Mouse (Mus musculus): ENCODE results near the gene Psg16. TPM values are rescaled to one million over a fixed set of nuclear protein-coding genes. Genes with fewer than 3 reads are reported as not detected.

The Psg16 gene
- total RNA-seq, 1 experiment from 2014 or later = 0.24 TPM

DNA sequence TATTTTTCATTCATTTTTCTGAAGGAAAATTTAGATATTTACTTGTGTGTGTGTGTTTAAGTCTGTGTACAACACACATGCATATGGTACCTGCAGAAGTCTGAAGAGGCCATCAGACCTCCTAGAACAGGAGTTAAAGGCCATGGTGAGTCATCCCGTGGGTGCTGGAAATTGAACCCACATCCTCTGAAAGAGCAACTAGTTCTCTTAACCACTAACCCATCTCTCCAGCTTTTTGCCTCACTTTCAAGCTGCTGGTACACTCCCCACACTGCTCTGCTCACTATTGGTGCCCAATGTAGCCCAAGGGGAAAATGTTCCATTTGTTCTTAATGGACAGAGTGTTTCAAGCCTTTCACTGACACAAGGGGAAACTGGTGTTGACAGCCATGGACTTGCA lies 61.5 kb downstream of the Psg16 start:
- DNase-seq = no peak

DNA sequence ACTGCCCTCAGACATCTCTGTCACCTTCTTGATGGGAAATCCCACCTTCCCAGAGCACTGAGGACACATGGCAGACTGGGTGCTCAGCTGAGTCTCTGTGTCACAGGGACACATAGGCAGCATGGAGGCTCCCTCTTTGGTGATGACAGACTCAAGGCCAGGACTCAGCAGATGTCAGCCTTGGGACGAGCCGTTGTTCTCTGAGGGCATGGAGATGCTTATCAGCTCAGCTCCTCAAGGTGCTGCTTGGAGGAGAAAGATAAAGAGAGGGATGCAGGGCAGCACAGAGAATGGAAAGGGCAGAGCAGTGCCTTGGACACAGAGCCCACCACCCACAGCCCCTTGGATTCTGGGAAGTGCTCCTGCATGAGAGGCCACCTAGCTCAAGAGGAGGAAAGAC lies 76.1 kb downstream of the Psg16 start, which contains the start of gene Ceacam3:
Ceacam3 (plus strand) TSS at position 352 of the 400 bp plus-strand sequence.
- DNase-seq = no peak

DNA sequence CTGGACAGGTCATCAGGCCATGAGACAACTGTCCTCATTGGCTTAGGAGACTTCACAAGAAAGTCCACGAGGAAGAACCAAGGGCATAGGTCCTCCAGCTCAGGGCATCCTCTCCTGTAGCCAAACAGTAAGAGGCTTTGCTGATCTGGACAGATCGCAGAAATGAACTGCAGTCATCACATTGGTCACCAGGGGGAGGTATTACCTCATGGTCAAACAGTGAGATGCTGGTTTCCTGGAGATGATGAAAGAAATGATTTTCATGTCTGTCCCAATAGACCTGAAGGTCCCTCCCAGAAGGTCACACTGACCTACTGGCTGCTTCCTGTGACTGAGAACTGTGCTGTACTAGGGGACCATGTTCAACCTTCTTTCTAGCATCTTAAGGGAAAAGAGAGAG lies 81.8 kb downstream of the Psg16 start:
- DNase-seq = peak; percentile 31

DNA sequence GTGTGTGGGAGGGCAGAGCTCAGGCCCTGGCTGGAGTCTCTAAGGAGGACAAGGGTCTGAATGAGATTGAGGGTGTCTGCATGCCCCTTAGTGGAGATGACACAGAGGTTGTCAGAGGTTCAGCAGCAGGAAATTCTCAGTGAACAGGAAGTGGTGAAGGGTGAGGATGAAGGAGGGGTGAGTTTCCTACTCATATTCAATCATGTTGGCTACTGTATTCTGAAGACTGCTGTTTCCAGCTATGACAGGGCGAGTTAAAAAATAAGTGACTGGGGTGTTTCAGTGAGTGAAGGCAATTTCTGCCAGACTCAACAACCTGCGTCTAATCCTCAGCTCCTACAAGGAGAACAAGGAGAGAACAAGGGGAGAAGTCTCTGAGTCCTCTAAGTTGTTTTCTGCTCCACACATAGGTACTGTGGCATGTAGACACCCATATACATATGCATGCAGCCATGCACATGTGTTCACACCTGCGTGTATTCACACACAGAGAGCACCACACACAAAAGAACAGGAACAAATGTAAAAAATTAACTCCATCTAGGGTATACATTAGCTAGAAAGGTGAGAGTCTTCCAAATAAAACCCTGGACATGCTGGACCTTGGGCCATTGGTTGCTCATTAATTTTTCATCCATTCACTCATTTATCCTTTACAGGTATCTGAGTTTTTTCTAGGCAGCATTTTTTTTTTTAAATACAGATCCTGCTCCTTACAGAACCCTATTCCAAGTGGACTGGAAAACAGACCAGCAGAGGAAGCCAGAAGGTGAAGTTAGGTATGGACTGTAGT lies 83.2 kb downstream of the Psg16 start:
- no peak for DNase-seq

DNA sequence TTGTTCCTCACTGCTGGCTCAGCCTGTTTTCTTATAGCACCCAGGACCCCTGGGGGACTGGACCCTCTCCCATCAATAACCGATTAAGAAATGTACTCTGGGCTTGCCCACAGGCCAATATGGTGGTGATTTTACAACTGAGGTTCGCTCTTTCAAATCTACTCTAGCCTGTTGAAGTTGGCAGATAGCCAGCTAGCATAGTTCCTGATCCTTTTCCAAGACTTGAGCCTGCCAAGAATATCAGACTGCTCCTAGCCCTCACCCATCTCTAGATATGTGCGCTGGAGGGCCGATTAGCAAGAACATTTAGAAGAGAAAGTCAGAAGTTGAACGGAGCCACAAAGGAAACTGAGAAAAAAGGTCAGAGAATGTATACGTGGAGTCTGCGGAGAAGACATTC lies 85.2 kb downstream of the Psg16 start:
- DNase-seq = no peak

DNA sequence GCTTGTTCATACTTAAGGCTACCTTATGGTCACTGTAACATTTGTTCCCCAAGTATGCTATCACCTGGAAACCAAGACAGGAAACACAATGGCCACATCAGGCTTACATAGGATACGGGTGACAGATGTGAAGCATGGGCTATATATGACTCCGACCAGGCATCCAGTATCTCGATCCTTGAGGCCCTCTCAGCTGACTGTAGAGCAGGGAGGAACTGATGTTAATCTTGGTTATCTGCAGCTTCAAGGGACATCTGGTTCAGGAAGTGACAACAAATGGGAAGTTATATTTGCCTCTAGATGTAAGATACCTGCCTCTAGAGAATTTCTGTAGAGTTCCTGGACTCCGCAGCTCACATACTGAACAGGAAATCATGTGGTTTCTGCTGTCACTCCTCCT lies 98.0 kb downstream of the Psg16 start:
- DNase-seq = no peak

Other genes with a start within 250 kb of the Psg16 start
- gene Prkd2, start 231.1 kb upstream of the Psg16 start, total RNA-seq (2021) = 17.5 and 23.9 TPM in 2 replicates
- gene Dact3, start 198.7 kb upstream of the Psg16 start, total RNA-seq (2021) = 1.8 and 2.8 TPM in 2 replicates
- gene Gng8, start 182.3 kb upstream of the Psg16 start, total RNA-seq (2021) = 0.70 TPM in 1 of 2 replicates, not detected in the other
- gene Ptgir, start 167.6 kb upstream of the Psg16 start, total RNA-seq (2021) = 1.5 and 1.6 TPM in 2 replicates
- 242 and 255 TPM in 2 replicates for gene Calm3, start 149.9 kb upstream of the Psg16 start, total RNA-seq (2021)
- 26.9 and 36.1 TPM in 2 replicates for gene Pnmal2, start 129.4 kb upstream of the Psg16 start, total RNA-seq (2021)
- 4.3 and 5.4 TPM in 2 replicates for gene Pnmal1, start 114.4 kb upstream of the Psg16 start, total RNA-seq (2021)
- 1.1 and 2.1 TPM in 2 replicates for gene Gm42372, start 91.0 kb upstream of the Psg16 start, total RNA-seq (2021)
- gene Ccdc8, start 81.3 kb upstream of the Psg16 start, total RNA-seq (2021) = 19.7 and 26.0 TPM in 2 replicates
- gene Ppp5c, start 46.1 kb upstream of the Psg16 start, total RNA-seq (2021) = 93.6 and 103 TPM in 2 replicates
- 2.1 and 3.5 TPM in 2 replicates for gene Hif3a, start 11.6 kb upstream of the Psg16 start, total RNA-seq (2021)
- not detected in 2 replicates for gene Ceacam3, start 76.2 kb downstream of the Psg16 start, total RNA-seq (2021)
- not detected in 2 replicates for gene Psg29, start 129.4 kb downstream of the Psg16 start, total RNA-seq (2021)